Mouse (Mus musculus) brain, embryonic 18.5 days (tissue): Measurements from ENCODE around the gene Tuba1b.
A peak's percentile ranks its signal among the peaks of the same experiment; 100 is the strongest.
"Not testable (repeated sequence)": the region's sequence is repeated elsewhere in the genome, so short reads cannot be mapped to it uniquely, and the experiment has no call there.

ENCODE experiments used
- DNase-seq: peaks from one replicate; pipeline ENCODE4 v3.0.0-alpha.2; 2012; ENCODE audit warnings: low read depth, low spot score

Tuba1b gene

GRCm38 (mm10) chr15:98954425-98955253 lies 20.3 kb upstream of the Tuba1b start:
- DNase-seq = no peak

GRCm38 (mm10) chr15:98953401-98954356 lies 19.3 kb upstream of the Tuba1b start, which contains the start of the genes Gm49450 and Tuba1a:
Gene Gm49450 (minus strand): TSS chr15:98953551.
Gene Tuba1a (minus strand): TSS chr15:98953703.
- DNase-seq = peak; percentile 99

- no peak for DNase-seq
Measured at GRCm38 (mm10) chr15:98952751-98953400, 18.5 kb upstream of the Tuba1b start.

GRCm38 (mm10) chr15:98952063-98952455 lies 17.7 kb upstream of the Tuba1b start:
- DNase-seq = no peak

- not testable (repeated sequence) for DNase-seq
Measured at GRCm38 (mm10) chr15:98951122-98952062, 17.0 kb upstream of the Tuba1b start.

- DNase-seq = no peak
Measured at GRCm38 (mm10) chr15:98949607-98949892, 15.2 kb upstream of the Tuba1b start.

GRCm38 (mm10) chr15:98948857-98949606 lies 14.7 kb upstream of the Tuba1b start:
- DNase-seq = no peak

- no peak for DNase-seq
Measured at GRCm38 (mm10) chr15:98948382-98948781, 14.0 kb upstream of the Tuba1b start.

- DNase-seq = no peak
Measured at GRCm38 (mm10) chr15:98947884-98948283, 13.5 kb upstream of the Tuba1b start.

GRCm38 (mm10) chr15:98943133-98943532 lies 8.8 kb upstream of the Tuba1b start:
- no peak for DNase-seq

- DNase-seq = no peak
Measured at GRCm38 (mm10) chr15:98942081-98942480, 7.7 kb upstream of the Tuba1b start.

- DNase-seq = no peak
Measured at GRCm38 (mm10) chr15:98941539-98941938, 7.2 kb upstream of the Tuba1b start.

GRCm38 (mm10) chr15:98940816-98941215 lies 6.5 kb upstream of the Tuba1b start:
- no peak for DNase-seq

- DNase-seq = peak; percentile 96
Measured at GRCm38 (mm10) chr15:98933833-98934216, 540 bp downstream of the Tuba1b start.

- not testable (repeated sequence) for DNase-seq
Measured at GRCm38 (mm10) chr15:98933004-98933671, 1.2 kb downstream of the Tuba1b start.

GRCm38 (mm10) chr15:98930998-98931397 lies 3.4 kb downstream of the Tuba1b start:
- DNase-seq = no peak

GRCm38 (mm10) chr15:98930017-98930734 lies 4.2 kb downstream of the Tuba1b start:
- DNase-seq = no peak

GRCm38 (mm10) chr15:98928598-98929240 lies 5.6 kb downstream of the Tuba1b start:
- DNase-seq = no peak
